Mouse (Mus musculus) thymus, postnatal 36 days (tissue): ENCODE results near the gene Crygn.

Experiments
- DNase-seq, 2 experiments: peaks; one replicate each; pipeline ENCODE4 v3.0.0; 2022; ENCODE audit warnings: mixed read lengths in 2 of 2

Gene Crygn

DNA sequence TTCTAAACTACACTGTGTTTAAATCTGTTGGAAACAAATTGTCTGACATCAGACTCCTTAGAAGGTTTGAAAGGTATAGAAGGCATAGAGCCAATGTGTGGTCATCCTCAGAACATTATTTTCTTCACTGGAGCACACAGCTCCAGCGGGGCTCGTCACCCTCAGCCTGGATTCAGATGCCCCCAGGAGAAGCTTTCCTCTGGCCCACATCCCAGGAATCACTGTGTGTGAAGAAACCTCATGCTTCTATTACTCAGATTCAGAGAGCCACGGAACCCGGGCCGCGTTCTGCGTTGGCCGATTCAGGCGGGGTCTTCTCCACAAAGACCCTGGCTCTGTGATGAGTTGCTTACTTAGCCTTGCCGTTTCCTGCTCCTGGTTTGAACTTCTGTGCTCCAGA, 13.9 kb downstream of the Crygn start:
- no peak for DNase-seq

DNA sequence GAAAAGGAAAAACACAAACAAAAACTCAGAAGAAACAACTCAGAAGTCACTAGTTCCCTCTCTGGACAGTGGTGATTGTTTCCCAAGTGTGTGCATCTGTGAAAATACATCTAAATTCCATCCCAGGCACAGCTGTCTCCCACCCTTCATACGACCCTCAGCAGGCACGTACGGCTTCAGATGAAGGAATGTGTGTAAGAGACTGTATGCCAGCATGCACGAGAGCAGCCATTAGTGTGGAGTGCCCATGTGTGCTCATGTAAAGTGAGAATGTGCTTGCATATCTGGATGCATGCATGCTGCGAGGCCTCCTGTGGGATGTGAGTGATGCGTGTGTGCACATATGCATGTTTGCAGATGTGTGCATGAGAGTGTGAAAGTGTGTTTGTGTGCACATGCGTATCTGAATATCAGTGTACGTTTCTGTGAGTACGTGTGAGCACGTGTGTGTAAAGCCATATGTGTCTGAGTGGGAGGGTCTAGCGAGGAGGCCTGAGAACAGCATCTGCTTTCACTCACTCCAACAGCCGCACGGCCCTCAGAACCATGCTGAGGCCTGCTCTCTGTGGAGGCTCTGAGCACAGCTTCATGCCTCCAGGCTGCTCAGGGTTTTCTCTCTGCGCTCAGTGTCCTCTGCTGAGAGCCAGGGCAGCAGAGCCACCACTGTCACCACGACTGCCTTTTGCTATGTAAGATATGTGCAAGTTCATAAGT, 16.5 kb downstream of the Crygn start:
- DNase-seq = no peak

DNA sequence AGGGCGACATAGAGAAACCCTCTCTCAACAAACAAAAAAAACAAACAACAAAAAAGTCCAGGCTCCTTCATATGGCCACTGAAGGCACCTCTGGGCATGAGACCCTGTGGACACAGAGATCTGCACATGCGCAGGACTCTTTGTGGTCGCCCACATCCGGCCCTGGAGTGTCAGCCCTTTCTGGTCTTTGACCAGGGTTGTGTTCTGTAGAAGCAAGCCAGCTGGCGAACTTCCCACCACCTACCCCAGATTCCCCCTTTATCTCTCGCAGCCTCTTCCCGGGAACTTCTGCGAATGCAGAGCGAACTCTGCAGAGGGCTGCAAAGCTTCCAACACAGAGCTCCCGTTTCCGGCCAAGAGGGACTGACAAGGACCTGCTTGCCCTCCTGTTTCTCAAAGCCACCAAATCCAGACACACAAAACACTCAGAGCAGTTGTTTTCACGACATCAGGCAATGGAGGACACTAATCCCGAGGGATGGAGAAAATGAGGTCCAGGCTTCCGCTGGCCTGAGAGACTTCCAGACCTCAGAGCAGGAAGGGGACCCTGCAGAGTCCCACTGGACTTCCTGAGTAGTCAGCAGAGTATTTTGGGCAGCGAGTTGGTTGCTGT, 18.6 kb downstream of the Crygn start:
- DNase-seq = peak; percentile 55 to 59

DNA sequence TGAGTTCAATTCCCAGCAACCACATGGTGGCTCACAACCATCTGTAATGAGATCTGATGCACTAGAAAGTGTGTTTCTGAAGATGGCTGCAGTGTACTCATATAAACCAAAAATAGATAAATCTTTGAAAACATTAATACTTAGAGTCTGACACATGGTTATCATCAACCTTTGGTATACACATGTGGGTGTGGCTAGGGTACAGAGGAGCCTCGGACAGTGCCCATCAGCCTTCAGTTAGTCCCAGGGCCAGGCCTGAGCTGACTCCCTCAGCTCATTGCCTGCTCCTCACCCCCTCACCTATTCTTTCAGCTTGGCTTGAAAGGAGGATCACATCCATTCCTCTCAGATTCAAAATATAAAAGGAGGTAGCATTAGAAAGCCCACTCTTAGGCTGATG, 19.3 kb downstream of the Crygn start:
- DNase-seq = no peak

DNA sequence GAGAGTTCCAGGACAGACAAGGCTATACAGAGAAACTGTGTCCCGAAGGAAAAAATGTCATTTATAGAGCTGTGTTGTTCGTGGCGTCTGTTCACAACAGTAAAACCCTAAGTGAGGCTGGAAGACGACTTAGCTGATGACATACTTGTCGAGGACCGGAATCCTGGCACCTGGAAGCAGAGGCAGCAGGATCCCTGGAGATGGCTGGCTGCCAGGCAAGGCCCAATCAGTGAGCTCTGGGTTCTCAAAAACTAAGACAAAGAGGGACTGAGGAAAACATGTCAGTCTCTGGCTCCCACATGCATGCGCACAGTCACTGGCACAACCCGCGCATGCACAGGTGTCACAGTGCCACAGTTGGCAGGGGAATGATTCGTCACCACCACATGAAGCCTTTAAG, 20.2 kb downstream of the Crygn start:
- DNase-seq = no peak

DNA sequence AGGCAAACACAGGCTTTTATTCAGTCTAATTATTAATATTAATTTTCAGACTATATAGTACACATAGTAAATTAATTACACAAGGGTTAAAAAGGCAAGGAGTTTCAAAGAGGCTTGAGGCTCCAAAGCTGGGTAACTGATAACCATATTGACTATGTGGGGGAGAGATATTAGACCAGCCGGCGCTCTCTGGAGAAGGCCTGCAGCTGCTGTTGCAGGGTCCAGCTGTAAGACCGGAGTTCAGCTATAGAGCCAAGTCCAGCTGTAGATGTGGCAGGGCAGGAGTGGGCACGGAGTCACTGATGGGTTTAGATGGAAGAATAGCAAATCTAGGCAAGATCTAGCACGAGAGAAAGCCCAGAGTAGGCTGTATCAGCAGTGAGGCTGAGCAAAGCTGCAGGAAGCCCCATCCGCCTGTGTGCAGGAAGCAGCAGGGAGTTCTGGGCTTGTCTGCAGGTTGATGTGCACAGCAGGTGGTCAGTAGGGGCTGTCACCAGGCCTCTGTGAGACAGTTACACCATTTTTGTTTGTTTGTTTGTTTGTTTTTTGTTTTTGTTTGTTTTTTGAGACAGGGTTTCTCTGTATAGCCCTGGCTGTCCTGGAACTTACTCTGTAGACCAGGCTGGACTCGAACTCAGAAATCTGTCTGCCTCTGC, 23.9 kb downstream of the Crygn start:
- DNase-seq = no peak

DNA sequence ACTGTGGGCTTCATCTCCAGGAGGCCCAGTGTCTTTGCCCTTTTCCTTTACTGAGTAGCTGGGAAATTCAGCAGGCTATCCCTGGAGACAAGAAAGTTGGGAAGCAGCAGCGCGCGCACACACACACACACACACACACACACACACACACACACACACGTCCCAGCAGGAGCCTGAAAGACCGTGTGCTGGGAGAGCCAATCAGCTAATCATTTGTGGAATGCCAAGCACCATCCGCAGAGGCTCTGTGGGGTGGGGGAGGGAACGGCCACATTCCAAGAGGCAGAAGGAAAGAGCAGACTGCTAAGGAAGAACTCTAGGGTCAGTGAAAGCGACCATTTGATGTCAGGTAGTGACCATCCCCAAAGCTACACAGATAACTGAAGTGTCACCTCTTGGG, 24.7 kb downstream of the Crygn start:
- DNase-seq = no peak

DNA sequence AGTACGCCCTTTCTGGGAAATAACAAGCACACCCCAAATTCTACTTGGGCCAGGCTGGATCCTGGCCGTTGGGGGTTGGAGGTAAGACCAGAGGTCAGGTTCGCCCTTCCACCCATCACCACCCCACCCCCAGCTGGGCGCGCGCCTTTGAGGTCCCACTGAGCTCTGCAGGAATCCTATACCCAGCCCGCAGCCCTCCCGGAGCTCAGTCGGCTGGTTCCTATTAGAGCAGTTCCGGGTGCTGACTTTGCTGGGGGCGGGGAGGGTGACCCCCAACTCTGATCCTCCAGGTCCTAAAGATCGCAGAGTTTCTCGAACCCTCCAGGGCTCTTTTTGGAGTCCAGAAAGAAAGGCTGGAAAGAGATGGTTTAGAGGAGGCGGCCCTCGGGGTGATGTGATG, 26.8 kb downstream of the Crygn start:
- DNase-seq = no peak

DNA sequence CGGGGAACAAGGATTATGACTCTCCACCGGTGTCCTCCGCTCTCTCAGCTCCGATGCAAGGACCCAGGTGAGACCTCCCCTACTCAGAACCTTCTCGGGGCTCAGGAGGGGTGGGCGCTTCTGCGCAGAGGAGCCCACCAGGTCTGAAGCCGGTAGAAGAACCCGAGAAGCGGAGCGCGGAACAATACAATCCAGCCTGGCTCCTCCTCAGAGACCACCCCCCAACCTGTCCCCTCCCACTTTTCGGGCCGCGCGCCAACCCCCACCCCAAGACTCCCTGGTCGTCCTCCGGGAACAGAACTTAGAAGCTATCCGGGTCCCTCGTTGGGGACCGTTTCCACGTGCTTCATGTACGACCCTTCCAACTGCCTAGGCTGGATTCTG, 27.3 kb downstream of the Crygn start, which contains the start of gene Wdr86:
Wdr86 (minus strand) TSS at position 240 of the 384 bp plus-strand sequence.
- DNase-seq = no peak

DNA sequence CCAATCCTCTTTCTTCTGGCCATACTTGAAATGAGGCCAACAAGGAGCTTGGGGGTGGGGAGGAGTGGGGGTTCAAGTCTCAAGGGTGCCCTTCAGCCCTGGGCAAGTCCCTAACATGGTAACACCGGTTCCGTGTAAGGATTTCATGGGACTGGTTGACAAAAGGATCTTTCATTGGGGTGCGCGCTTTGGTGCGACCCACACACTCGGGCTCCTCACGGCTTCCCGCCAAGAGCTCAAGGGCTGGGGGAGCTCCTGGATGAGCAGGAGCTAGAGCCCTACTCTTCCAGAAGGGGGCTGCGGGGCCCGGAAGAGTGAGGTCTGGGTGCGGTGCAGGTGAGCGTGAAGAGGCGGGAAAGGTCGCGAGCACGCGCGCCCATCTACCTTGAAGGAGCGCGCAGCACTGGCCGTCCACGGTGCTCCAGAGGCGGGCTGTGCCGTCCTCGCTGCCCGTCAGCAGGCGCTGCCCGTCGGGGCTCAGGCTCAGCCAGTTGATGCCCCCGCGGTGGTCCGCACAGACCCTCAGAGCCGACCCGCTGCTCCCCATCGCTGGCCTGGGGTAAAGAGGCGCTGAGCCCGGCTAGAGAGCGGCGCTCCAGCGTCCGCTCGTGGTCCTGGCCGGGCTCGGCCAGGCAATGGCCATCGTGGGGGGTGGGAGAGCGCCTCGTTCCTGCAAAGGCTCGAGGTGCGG, 27.9 kb downstream of the Crygn start:
- no peak for DNase-seq

DNA sequence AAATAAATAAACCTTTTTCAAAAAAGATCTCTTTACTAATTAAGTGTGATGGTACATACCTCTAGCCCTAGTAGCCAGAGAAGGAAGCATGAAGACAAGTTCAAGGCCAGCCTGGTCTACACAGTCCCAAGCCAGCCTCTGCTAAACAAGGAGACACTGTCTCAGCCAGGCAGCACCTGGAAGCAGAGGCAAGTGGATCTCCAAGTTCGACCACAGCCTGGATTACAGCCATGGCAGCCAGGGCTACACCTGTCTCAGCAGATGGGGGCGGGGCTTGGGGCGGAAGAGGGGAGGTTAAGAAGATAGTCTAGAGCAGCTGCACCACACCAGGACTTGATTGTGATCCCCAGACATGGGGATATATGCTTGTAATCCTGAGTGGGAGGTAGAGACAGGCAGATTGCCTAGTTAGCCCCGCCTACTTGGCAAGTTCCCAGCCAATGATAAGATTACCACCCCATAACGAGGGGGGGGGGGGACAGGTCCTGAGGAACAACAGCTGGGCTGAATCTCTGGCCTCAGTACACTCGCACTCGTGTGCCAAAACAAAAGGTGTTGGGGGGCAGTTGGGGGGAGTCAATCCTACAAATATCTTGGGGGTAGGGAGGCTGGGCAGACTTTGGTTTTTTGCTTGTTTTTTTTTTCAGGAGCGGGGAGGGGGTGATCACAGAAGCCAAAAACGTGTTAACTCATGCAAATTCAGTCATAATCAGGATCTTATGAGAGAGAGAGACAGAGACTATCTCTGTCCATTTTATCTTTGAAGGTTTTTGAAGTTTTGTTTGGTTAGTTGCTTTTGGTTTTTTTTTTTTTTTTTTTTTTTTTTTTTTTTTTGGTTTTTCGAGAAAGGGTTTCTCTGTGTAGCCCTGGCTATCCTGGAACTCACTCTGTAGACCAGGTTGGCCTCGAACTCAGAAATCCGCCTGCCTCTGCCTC, 30.6 kb downstream of the Crygn start:
- DNase-seq = peak in 1 of 2 experiments; percentile 29

DNA sequence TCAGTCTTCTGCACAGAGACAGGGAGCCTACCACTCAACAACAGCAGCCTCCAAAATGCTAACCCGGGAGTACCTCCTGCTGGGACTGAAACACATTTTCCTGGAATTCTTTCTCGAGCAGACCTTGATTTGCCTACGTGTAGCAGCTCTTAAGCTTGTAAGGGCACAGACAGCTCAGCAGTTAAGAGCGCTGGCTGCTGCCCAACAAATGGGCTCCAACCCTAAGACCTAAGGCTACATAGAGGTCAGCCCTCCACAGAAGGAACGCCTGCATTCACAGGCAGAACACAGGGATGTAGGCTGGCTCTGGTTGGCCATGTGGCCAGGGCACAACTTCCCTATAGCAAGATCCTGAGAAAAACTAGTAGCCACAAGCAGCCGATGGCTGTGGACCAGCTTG, 31.9 kb downstream of the Crygn start:
- no peak for DNase-seq

DNA sequence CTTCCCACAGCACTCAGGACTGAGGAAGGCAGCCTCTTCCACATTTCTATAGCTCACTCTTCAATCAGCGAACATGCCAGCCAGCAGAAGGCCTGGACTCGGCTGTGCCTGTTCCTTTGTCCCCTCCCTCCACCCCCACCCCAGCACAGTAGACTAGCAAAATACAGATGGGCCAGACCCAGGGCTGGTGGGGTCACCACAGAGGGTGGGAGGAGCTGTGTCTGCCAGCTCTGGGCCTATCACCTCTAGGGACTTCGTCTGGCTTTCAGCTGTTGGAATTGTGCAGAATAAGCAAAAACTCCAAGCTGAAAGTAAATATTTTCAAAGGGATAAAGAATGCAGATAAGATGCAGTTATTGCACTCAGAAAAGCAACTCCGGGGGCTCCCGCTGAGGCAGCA, 33.0 kb downstream of the Crygn start:
- no peak for DNase-seq

DNA sequence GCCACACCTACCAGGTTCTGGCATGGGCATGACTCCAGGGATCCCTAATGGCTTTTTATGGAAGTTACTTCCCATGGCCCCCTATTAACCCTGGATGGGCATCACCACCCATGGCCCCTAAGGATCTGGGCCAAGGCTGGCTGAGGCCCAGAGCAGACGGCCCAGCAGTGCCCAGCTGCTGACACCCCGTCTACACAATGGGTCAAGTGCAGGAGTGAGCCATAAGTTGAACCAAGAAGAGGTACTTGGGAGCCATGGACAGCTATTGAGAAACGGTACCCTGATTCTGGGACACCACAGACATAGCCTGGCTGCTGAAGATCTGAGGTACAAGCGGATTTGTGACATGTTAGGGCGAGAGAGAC, 33.6 kb downstream of the Crygn start:
- no peak for DNase-seq

DNA sequence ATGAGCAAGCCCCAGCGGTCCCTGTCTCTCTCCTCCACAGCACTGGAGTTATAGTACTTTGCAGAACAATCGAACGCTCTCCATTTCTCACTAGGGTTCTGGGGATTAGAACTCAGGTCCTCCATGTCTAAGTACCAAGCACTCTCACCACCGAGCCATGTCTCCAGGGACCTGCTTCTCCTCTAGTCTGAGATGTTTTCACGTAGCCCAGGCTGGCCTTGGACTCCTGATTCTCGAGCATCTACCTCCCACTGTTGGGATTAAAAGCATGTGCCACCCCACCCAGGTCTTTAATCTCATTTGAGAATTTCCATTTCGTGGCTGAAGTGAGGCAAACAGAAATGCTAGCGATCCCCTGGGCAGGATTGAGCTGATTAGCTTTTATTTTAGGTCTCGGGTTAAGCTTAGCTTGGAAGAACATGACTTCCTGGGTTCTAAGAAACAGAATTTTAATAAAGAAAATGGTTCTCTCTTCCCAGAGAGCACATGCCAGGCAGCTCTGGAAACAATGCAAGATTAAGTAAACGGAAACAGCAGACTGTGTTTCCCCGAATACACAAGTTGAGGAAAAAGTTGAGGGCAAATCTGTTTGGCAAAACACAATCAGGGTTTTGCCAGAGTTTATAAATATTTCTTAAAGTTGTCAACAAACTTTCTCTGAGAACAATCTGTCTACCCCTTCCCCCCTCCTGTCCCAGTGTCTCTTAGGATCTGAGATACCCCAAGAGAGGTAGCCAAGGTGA, 34.1 kb downstream of the Crygn start:
- DNase-seq = no peak

DNA sequence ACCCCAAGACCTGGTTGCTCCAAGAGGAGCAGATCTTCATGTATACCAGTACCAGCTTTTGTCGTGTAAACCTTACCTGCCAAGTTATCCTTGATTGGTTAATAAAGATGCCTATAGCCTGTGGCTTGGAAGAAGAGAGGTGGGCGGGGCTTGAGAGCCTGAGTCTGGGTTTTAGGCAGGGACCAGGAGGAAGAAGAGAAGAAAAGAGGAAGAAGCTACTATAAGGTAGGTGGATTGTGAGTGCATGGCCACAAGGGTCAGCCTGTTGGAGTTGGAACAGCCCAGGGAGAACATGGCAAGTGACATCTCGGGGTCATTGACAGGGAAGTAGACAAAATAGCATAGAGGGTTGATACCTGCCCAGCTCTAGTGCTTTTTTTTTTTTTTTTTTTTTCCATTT, 38.0 kb downstream of the Crygn start:
- DNase-seq = no peak

DNA sequence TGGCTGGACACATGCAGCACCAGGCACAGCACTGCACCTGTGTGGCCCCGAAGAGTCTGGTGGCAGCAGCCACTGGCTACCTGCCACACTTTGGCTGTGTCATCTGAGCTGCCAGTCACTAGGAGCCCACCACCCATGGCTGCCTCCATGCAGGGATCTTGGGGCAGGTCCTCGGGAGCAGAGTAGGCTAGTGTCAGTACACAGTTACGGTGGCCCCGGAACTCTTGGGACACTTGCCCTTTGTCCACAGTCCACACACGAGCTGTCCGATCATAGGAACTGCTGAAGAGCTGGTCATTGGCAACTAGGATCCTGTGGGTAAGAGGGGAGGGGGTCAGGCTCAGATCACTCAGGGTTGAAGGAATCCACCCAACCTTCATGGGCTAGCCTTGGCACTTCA, 39.7 kb downstream of the Crygn start:
- DNase-seq = no peak

DNA sequence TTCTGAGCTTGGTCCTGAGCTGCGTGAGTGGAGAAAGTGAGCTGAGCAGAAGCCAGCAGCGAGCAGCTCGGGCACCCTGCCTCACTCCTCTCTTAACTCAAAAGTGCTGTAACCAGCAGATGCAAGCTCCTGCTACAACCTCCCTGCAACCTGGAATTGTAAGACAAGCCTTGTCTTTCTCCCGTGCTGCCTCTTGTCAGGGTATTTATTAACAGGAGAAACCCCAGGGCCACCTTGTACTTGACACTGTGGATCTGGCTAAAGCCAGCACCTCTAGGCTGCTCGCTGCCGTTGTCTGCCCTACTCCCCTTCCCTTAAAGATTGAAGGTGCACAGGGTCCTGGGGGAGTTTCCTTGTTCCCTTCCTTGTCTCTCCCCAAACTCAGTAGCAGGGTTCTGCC, 43.8 kb downstream of the Crygn start:
- no peak for DNase-seq

DNA sequence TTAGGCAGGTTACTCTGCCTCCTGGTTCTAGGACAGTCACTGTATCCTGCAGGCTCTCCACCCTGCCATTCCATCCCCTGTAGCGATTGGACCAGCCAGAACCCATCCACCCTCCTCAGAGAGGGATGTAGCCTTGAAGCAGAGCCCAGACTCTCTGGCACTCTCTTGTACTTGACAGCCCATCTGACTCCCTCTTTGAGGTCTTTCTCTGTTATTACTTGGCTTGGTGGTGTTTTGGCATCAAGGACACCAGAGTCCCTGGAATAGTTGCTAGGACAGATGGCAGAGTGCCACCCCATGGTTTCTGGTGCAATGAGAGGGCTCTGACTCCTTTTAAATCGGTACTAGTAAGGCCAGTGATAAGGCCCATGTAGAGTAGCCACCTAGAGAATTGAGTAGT, 44.6 kb downstream of the Crygn start:
- DNase-seq = no peak

DNA sequence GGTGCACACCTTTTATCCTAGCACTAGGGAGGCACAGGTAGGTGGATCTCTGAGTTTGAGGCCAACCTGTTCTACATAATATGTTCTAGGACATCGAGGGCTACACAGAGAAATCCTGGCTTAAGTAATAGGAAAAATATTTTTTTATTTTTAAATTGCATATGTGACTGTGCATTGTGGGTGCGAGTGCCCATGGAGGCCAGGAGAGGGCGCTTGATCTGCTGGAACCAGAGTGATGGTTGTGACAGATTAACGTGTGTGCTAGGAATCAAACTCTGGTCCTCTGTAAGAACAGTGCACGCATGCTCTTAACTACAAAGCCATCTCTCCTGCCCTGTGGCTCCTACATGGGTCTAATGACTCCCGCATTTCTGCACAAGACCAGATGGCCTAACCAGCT, 46.2 kb downstream of the Crygn start:
- DNase-seq = no peak

DNA sequence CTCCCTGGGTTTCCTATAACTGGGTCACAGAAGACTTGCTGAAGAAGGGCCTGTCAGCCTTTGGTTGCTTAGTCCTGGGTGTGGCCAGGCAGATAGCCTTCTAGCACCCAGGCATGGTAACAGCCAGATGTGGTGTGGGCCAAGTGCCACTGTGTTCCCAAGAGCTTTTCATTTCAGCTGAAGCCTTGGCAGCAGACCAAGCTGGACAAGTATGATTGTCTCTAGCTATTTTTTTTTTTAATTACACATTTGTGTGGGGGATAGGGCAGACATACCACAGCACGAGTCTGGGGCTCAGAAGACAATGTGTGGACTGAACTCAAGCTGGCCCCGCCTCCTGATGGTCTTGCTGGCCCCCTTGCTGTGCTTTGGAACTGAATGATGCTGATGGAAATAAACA, 47.8 kb downstream of the Crygn start:
- DNase-seq = no peak

DNA sequence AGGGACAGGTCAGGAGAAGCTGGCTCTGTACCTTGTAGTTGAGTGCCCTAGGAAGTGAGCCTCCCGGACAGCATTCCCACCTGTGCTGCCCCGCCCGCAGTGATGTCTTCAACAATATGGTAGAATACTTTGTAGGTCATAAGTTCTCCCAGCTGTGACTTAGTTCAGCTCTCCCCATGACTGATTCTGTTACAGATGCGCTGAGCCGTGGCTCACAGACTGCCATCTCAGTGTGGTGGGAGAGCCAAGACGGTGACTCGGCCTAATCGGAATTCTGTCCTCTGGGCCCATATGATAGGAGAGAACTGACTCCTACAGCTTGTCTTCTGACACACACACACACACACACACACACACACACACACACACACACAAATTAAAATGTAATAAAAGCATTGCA, 53.2 kb downstream of the Crygn start:
- no peak for DNase-seq
